Mouse (Mus musculus): ENCODE data around the gene Fcrl5. TPM values are rescaled to one million over a fixed set of nuclear protein-coding genes. Genes with fewer than 3 reads are reported as not detected.

The Fcrl5 gene
- total and polyA plus RNA-seq, 3 experiments, result 0.11 TPM; not detected in 2

DNA sequence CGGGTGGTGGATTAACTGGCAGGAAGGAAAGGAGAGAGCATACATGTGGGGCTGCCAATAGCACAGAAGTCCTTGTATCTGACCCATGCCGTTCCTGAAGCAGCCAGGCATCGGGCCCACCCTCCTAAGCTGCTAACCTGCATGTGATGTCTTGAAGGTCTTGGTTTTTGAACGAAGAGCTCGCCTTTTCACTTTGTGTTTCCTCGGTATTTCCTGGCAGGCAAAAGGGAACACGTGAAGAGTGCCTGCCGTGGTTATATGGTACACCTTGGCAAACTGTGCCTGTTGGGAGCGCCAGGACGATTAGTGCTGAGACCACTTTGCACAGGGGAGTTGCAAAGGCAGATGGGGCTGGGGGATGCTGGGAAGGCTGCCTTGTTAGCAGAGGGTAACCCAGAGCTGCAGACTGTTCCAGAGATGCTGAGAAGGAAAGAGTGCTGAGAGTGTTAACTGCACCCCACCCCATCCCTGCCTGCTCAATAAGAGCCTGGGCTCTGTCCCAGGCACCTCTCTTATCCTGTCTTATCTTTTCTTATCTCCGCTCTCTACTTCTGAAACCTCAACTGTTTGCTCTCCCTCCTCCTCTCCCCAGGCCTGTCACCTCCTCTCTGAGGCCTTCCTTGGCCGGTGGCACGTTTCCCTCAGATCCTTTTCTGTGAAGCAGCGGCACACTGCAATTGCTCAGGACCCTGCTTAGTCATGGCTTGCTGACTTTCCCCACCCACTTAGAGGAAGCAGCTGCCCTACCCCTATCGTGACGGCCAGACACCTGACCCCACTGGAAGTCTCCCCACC lies 76.6 kb downstream of the Fcrl5 start:
- H3K27me3 ChIP-seq (ENCODE audit: insufficient read depth, low read length), result peaks cover 47% of the 10 kb centered on the region
- no peaks in the 10 kb centered on the region for H3K9me3 ChIP-seq (replicated peaks)
- H3K4me3 ChIP-seq (ENCODE audit: low read depth, low read length), result no peak overlapping the region; the same call in 1 of the 2 replicates
- peak; percentile 36 for DNase-seq (ENCODE audit: low spot score)
- H3K4me1 ChIP-seq (ENCODE audit: insufficient read depth, low read depth, low read length), result peaks cover 40% of the 10 kb centered on the region
- ATAC-seq (ENCODE audit: extremely low read depth, insufficient number of reproducible peaks, low FRiP score, poor library complexity, severe bottlenecking), result peak; percentile 85
- TF ChIP-seq GATA1 (IDR thresholded peaks at IDR 0.05; ENCODE audit: borderline replicate concordance, low read length) (no peak), TAL1 (conservative IDR thresholded peaks at IDR 0.05; ENCODE audit: low read depth, low read length) (no peak), POLR2AphosphoS5 (IDR thresholded peaks at IDR 0.05; ENCODE audit: insufficient replicate concordance, low read depth, low read length) (no peak), CTCF (IDR thresholded peaks at IDR 0.05; ENCODE audit: low read depth, low read length) (no peak), GATA2 (IDR thresholded peaks at IDR 0.05; ENCODE audit: borderline replicate concordance, low read depth, low read length) (no peak)
- no peaks in the 10 kb centered on the region for H3K36me3 ChIP-seq (replicated peaks)

GRCm38 (mm10) chr3:87515567-87516081 lies 80.1 kb downstream of the Fcrl5 start:
- Histone ChIP-seq H3K9me3 (replicated peaks) (no peaks in the 10 kb centered on the region), H3K27me3 (ENCODE audit: insufficient read depth, low read length) (peaks cover 44% of the 10 kb centered on the region), H3K36me3 (replicated peaks) (no peaks in the 10 kb centered on the region), H3K4me3 (ENCODE audit: low read depth, low read length) (peak overlapping the region; percentile 59; the same call in 1 of the 2 replicates), H3K4me1 (ENCODE audit: insufficient read depth, low read depth, low read length) (peaks cover 40% of the 10 kb centered on the region)
- ATAC-seq (ENCODE audit: extremely low read depth, insufficient number of reproducible peaks, low FRiP score, poor library complexity, severe bottlenecking) (peak; percentile 48; the same call in 1 of the 2 replicates), DNase-seq (ENCODE audit: low spot score) (peak; percentile 42)
- TF ChIP-seq CTCF (IDR thresholded peaks at IDR 0.05; ENCODE audit: low read depth, low read length), result no peak
- TF ChIP-seq TAL1 (conservative IDR thresholded peaks at IDR 0.05; ENCODE audit: low read depth, low read length), result no peak
- TF ChIP-seq POLR2AphosphoS5 (IDR thresholded peaks at IDR 0.05; ENCODE audit: insufficient replicate concordance, low read depth, low read length), result no peak
- no peak for TF ChIP-seq GATA1 (IDR thresholded peaks at IDR 0.05; ENCODE audit: borderline replicate concordance, low read length)
- TF ChIP-seq GATA2 (IDR thresholded peaks at IDR 0.05; ENCODE audit: borderline replicate concordance, low read depth, low read length), result no peak

GRCm38 (mm10) chr3:87518425-87518824 lies 82.9 kb downstream of the Fcrl5 start:
- H3K4me1 ChIP-seq (ENCODE audit: insufficient read depth, low read depth, low read length), result peaks cover 24% of the 10 kb centered on the region
- no peaks in the 10 kb centered on the region for H3K9me3 ChIP-seq (replicated peaks)
- H3K4me3 ChIP-seq (ENCODE audit: low read depth, low read length), result no peak overlapping the region
- ATAC-seq (ENCODE audit: extremely low read depth, insufficient number of reproducible peaks, low FRiP score, poor library complexity, severe bottlenecking) (no peak), DNase-seq (ENCODE audit: low spot score) (no peak)
- H3K27me3 ChIP-seq (ENCODE audit: insufficient read depth, low read length), result peaks cover 40% of the 10 kb centered on the region
- TF ChIP-seq CTCF (IDR thresholded peaks at IDR 0.05; ENCODE audit: low read depth, low read length) (no peak), GATA1 (IDR thresholded peaks at IDR 0.05; ENCODE audit: borderline replicate concordance, low read length) (no peak), TAL1 (conservative IDR thresholded peaks at IDR 0.05; ENCODE audit: low read depth, low read length) (no peak), GATA2 (IDR thresholded peaks at IDR 0.05; ENCODE audit: borderline replicate concordance, low read depth, low read length) (no peak), POLR2AphosphoS5 (IDR thresholded peaks at IDR 0.05; ENCODE audit: insufficient replicate concordance, low read depth, low read length) (no peak)
- no peaks in the 10 kb centered on the region for H3K36me3 ChIP-seq (replicated peaks)

DNA sequence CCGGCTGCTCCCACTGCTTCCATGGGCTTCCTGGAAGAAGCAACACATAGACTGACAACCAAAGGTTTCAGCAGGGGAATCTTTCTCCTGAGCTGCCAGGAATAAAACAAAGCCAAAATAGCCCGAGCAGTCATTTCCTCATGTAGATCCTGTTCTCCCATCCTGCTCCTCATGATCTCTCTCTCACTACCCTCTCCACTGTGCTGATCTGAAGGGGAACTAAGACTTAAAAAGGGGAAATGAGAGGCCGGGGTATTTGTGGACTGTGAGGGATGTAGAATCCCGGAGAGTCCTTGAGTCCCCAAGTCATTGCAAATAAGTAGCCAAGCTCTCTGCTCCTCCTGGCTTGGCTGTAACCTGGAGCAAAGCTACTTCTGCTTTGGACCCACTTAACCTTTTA lies 85.6 kb downstream of the Fcrl5 start:
- TF ChIP-seq TAL1 (conservative IDR thresholded peaks at IDR 0.05; ENCODE audit: low read depth, low read length), result no peak
- TF ChIP-seq CTCF (IDR thresholded peaks at IDR 0.05; ENCODE audit: low read depth, low read length), result no peak
- TF ChIP-seq GATA2 (IDR thresholded peaks at IDR 0.05; ENCODE audit: borderline replicate concordance, low read depth, low read length), result no peak
- no peak for TF ChIP-seq GATA1 (IDR thresholded peaks at IDR 0.05; ENCODE audit: borderline replicate concordance, low read length)
- TF ChIP-seq POLR2AphosphoS5 (IDR thresholded peaks at IDR 0.05; ENCODE audit: insufficient replicate concordance, low read depth, low read length), result no peak
- H3K27me3 ChIP-seq (ENCODE audit: insufficient read depth, low read length), result peaks cover 31% of the 10 kb centered on the region
- ATAC-seq (ENCODE audit: extremely low read depth, insufficient number of reproducible peaks, low FRiP score, poor library complexity, severe bottlenecking) (no peak), DNase-seq (ENCODE audit: low spot score) (no peak)
- peaks cover 19% of the 10 kb centered on the region for H3K4me1 ChIP-seq (ENCODE audit: insufficient read depth, low read depth, low read length)
- no peaks in the 10 kb centered on the region for H3K9me3 ChIP-seq (replicated peaks)
- H3K4me3 ChIP-seq (ENCODE audit: low read depth, low read length), result no peak overlapping the region
- H3K36me3 ChIP-seq (replicated peaks), result no peaks in the 10 kb centered on the region

DNA sequence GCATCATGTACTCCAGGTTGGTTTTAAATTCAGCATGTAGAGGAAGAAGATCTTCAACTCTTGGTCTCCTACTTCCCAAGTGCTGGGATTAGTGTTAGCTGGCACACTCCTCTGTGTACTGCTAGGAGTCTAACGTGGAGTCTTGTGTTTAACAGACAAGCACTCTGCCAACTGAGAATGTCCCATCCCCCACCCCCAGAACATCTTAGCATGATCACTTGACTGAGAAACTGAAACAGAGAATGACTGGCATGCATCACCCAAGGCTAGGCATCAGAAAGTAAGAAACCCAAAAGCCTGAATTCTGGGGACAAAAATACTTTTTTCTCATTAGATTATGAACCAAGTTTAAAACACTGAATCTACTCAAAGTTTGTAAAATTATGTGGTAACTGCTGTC lies 86.3 kb downstream of the Fcrl5 start:
- no peak overlapping the region for H3K4me3 ChIP-seq (ENCODE audit: low read depth, low read length)
- H3K36me3 ChIP-seq (replicated peaks), result peaks cover 2% of the 10 kb centered on the region
- no peak for TF ChIP-seq GATA1 (IDR thresholded peaks at IDR 0.05; ENCODE audit: borderline replicate concordance, low read length)
- DNase-seq (ENCODE audit: low spot score), result no peak
- ATAC-seq (ENCODE audit: extremely low read depth, insufficient number of reproducible peaks, low FRiP score, poor library complexity, severe bottlenecking), result no peak
- H3K27me3 ChIP-seq (ENCODE audit: insufficient read depth, low read length), result peaks cover 29% of the 10 kb centered on the region
- peaks cover 19% of the 10 kb centered on the region for H3K4me1 ChIP-seq (ENCODE audit: insufficient read depth, low read depth, low read length)
- H3K9me3 ChIP-seq (replicated peaks), result no peaks in the 10 kb centered on the region

DNA sequence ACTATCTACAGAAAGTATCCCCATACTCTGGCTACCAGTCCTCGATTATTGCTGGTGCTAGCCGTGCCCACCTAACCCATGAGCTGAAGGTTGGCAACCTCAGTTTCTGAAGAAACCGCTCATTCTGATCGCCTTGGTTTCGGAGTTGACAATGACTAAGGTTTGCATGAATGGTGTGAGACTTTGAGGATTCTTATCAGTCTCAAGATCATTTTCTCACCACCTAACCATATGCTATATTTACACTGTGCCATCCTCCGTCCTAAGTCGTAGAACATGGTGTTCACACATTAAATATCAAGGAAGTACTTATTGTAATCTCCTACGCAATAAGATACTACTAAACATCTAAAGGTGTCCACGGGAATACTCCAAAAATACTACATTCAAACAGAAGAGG lies 88.1 kb downstream of the Fcrl5 start:
- Histone ChIP-seq H3K36me3 (replicated peaks) (peaks cover 21% of the 10 kb centered on the region), H3K4me1 (ENCODE audit: insufficient read depth, low read depth, low read length) (peaks cover 33% of the 10 kb centered on the region)

More for the DNA sequence above, 88.1 kb downstream of the Fcrl5 start:
- H3K4me3 ChIP-seq (ENCODE audit: low read depth, low read length), result no peak overlapping the region
- ATAC-seq (ENCODE audit: extremely low read depth, insufficient number of reproducible peaks, low FRiP score, poor library complexity, severe bottlenecking) (no peak), DNase-seq (ENCODE audit: low spot score) (no peak)
- peaks cover 17% of the 10 kb centered on the region; the same call in 1 of the 2 replicates for H3K27me3 ChIP-seq (ENCODE audit: insufficient read depth, low read length)
- TF ChIP-seq TAL1 (conservative IDR thresholded peaks at IDR 0.05; ENCODE audit: low read depth, low read length), result no peak
- no peak for TF ChIP-seq GATA2 (IDR thresholded peaks at IDR 0.05; ENCODE audit: borderline replicate concordance, low read depth, low read length)
- no peak for TF ChIP-seq CTCF (IDR thresholded peaks at IDR 0.05; ENCODE audit: low read depth, low read length)
- TF ChIP-seq GATA1 (IDR thresholded peaks at IDR 0.05; ENCODE audit: borderline replicate concordance, low read length), result no peak
- no peak for TF ChIP-seq POLR2AphosphoS5 (IDR thresholded peaks at IDR 0.05; ENCODE audit: insufficient replicate concordance, low read depth, low read length)
- H3K9me3 ChIP-seq (replicated peaks), result no peaks in the 10 kb centered on the region
